Mouse (Mus musculus) adrenal gland, postnatal 4 days (tissue): ENCODE results near the gene Zfp385c. TPM values are rescaled to one million over a fixed set of nuclear protein-coding genes. Genes with fewer than 3 reads are reported as not detected.
"Not testable (repeated sequence)": the region's sequence is repeated elsewhere in the genome, so short reads cannot be mapped to it uniquely, and the experiment has no call there.

ENCODE experiments used
- DNase-seq, 2 experiments: peaks; one replicate each; pipeline ENCODE4 v3.0.0; 2021 to 2022; ENCODE audit warnings: low spot score in 2 of 2, mixed read lengths in 2 of 2
- total RNA-seq, 2 experiments: library from RNA; stranded (reverse); gene quantifications; 2 replicates each; pipeline ENCODE4 v1.2.3; 2021

Gene Zfp385c
- total RNA-seq, 2 experiments from 2014 or later: 0.59 to 0.64 TPM

DNA sequence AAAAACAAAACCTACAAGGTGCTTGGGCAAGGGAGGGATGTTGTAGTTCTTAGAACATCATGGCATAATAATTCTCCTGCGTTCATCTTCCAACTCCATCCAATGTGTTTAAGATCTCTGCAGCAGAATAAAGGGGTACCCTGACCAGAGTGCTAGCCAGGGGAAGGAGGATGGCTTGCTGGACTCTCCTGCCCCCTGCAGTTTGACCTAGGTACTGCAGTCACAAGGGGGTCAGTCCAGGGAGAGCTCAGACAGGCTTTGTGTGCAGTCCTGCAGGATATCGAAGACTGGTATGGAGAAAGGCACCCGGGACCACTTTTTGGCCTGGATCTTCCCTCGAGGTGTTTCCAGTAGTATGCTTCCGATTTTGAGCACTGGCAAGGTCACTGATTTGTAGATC is 2.7 kb upstream of the Zfp385c start:
- DNase-seq: peak; percentile 51 to 69

GRCm38 (mm10) chr11:100693154-100693553 is 899 bp upstream of the Zfp385c start:
- no peak for DNase-seq

DNA sequence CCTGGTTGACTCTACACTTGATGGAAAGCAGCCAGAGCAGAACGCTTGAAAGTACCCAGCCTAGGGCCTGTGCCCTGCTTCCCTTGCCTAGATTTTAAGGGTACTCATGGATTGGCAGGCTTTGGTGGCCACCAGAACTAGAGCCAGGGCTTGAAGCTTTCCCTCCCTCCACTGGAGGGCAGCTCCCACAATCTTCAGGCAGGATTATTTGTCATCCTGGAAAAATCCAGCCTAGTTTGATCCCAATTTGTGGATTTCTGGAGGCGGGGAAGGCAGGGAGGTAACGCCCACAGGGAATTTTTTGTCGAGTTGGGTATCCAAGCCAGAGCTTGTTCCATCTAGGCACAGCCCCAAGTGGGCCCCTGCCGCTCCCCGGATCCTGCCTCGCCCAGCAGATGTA is 1.9 kb downstream of the Zfp385c start:
- no peak for DNase-seq

GRCm38 (mm10) chr11:100688443-100688842 is 3.8 kb downstream of the Zfp385c start:
- no peak for DNase-seq

- DNase-seq: no peak
Measured at GRCm38 (mm10) chr11:100687265-100687664, 5.0 kb downstream of the Zfp385c start.

- DNase-seq: no peak
Measured at GRCm38 (mm10) chr11:100685371-100685770, 6.9 kb downstream of the Zfp385c start.

DNA sequence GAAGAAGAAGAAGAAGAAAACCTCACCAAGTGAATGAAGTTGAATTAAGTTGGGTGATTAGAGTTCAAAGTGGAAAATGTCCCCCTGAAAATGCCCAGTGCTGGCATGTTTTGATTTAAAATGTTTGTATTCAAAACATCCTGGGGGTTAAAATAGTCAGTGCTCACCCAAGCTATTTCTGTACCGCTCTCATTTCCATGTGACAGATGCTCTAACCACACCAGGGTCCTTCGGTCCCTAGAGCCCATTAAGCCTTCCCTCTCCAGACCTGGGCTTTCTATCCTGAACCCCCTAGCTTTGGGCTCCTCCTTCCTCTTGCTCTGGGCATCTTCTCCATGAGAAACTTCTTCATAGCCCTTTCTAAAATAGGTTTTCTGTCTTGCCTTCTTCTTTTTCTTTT is 8.2 kb downstream of the Zfp385c start:
- DNase-seq: no peak

DNA sequence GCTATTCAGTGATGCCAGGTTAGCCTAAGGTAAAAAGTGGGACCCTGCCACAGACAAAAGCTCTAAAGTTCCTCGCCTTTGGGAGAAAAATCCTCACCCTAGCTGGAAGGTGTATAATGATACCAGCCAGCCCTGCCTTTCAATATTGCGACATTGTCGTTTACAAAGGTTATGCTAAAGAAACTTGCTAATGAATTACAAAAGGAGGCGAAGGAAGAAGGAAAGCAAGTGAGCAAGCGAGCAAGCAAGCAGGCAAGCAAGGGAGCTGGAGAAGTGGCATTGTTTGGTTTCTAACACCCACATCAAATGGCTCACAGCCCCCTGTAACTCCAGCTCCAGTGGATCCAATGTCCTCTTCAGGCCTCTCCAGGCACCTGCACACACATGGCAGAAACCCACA is 9.7 kb downstream of the Zfp385c start:
- DNase-seq: no peak

DNA sequence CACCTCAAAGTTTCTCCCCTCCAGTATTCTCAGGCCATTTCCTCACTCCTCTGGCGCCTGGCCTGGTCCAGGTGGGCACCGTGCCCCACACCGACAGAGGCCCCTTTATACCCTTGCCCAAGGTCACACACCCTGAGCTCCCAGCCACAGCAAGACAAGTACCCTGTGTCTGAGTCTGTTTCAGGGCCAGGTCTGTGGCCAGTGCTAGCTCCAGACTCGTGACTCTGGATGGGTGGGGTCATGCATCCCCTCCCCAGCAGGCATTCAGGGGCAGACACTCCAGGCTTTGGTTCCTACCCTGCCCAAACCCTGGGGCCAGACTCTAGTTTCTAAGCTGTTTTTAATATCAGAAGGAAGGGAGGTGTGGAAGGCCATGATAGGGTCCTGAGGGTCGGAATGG is 10.4 kb downstream of the Zfp385c start:
- DNase-seq: no peak

DNA sequence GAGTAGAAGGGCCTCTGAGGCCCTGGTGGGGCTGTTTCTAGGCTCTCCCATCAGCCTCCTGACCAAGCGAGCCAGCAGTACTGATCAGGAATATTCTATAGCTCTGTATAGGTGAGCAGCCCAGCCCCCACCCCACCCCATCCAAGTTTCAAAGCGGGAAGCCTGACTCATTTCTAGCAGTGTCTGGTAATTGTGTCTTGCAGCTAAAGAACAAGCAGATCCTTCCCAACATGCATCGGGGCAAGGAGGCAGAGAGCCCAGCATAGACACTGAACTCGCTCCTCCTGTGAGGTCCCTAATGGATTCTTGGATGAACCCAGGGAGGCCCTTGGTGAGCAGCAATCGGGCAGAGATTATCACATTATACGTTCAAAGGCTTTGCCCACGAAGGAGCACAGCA is 14.4 kb downstream of the Zfp385c start:
- no peak for DNase-seq

DNA sequence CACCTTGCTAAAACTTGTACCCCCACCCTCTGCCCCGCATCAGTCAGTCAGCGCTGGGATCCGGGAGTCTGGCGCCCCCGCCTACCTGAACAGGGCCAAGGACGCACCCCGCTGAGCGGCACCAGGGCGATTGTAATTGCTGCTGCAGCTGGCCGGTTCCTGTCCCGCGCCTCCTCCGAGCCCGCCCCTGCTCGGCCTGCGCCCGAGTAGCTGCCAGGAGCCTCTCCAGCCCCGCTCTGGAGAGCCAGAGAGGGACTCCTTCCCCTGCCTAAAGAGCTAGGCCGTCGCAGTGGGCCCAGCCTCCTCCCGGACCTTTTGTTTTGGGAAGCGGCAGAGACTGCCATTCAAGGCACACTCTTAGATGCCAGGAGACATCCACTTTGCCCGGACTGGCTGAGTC is 19.1 kb downstream of the Zfp385c start:
- peak in 1 of 2 experiments; percentile 19 for DNase-seq

GRCm38 (mm10) chr11:100671956-100672355 is 20.3 kb downstream of the Zfp385c start:
- no peak for DNase-seq

DNA sequence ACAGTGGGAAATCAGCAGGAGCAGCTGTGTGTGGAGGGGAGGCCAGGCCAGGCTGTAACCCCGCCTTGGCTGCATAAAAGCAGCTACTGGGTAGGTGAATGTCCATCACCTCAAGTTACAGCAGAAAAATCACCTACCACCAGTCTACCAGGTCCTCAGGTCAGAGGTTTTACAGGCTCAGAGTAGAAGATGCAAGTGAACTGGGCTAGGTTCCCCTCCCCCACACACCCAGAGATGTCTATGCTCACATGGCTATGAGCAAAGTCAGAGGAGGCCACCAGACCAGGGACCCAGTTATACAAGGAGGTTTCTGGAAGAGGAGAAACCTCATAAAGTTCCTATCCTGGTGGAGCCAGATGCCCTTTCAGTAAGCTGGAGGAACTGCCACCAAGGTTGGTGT is 21.2 kb downstream of the Zfp385c start:
- DNase-seq: no peak

- no peak for DNase-seq
Measured at GRCm38 (mm10) chr11:100659806-100660205, 32.4 kb downstream of the Zfp385c start.

DNA sequence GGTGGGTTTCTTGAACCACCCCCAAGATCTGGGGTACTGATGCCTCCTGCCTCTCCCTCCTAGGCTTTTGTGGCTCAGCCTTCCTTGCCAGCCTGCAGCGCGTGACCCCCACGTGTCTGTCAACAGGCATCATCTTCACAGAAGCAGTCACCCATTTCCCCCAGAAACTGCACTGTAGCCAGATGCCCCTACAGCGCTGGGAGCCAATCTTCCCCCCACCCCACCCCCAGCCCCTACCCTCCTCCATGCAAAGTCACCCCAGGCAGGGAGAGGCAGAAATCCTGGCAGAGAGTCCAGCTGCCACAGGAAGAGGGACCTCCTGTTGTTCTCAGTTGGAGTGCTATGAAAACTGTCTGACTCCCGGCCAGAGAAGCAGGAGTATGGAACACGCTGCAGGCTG is 35.8 kb downstream of the Zfp385c start:
- DNase-seq: no peak

GRCm38 (mm10) chr11:100655589-100655988 is 36.7 kb downstream of the Zfp385c start:
- not testable (repeated sequence) for DNase-seq

DNA sequence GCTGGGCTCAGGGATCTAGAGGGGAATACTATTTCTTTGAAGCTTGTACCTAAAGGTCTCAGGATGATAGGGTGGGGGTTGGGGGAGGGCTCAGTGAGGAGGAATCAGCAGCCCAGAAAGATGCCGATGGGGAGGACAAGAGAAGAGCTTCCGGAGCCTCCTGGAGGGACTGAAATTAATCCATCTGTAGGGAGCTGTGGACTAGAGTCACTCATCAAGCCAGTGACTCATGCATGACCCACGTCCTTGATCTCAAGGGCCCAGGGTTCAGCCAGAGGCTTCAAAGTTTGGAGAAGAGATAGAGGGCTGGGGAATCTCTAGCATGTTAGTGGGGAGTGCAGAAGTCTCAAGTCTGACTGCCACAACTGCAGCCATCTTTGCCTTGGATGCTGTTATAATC is 40.5 kb downstream of the Zfp385c start:
- DNase-seq: no peak

DNA sequence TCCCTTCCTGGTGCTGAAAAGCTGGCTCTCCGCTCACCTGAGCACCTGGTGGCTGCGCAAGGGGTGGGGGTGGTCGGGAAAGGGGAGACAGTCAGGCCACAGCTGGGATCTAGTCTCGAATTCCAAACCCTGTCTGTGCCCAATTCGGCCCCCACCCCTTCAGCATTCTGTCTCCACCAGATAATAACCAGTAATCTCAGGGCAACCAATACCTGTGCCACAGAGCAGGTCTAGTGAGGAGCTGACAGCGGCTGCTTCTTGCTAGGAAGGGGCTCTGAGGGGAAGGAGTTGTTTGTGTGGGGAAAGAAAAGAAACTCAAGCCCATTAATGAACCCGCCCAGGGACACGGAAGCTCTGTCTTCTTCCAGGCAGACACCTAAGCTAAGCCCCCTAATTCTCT is 41.0 kb downstream of the Zfp385c start:
- DNase-seq: no peak

GRCm38 (mm10) chr11:100648405-100648804 is 43.9 kb downstream of the Zfp385c start:
- DNase-seq: no peak

GRCm38 (mm10) chr11:100646265-100646664 is 46.0 kb downstream of the Zfp385c start:
- no peak for DNase-seq

DNA sequence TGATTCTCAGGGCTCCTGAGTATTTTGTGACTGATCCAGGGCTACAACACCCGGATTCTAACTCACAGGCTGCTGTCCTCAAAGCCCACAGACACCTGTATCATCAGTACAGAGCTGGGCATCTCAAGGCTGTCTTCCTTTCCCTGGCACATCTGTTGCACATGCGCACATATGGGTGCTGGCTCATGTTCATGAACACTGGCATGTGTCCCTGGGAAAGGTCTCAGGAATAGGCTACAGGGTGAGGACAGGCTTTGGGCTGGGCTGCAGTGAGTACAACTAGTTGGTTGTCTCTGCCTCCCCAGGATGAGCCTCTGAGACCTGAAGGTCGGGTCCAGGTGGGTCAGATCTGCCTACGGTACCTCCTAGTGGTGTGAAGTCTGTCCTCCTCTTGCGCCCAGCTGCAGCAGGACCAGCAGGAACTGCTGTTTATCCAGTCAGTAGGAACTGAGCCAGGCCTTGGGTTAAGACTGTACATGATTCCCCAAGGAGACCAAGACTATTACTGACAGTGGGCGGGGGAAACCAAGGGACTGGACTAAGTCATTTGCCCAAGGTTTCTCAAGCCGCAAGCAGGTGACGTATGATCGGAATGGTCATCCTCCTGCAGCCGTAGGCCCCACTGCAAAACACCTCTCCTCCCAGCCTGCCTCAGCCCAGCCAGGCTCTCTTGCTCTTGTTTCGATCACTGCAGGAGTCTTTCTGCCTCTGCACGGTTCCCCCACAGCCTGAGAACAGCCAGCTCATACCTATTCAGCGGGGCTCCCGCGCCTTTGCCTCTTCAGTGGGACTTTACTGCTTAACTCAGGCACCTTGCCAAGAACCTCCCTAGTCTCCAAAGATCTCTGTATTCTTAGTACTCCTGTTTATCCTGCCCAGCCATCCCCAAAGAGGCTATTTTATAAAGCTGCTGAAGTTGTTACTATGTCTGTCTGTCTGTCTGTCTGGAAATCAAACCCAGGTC is 48.4 kb downstream of the Zfp385c start:
- DNase-seq: no peak

GRCm38 (mm10) chr11:100640159-100640906 is 51.9 kb downstream of the Zfp385c start:
- no peak for DNase-seq
